Mouse (Mus musculus) heart, embryonic 13.5 days (tissue): ENCODE data around the gene Asic3. TPM values are rescaled to one million over a fixed set of nuclear protein-coding genes. Genes with fewer than 3 reads are reported as not detected.

ENCODE experiments used
- ATAC-seq: fragments of 200-750 bp; cut with Nextera tagmentation; 2 replicates; pipeline ENCODE4 v1.8.0; 2017; ENCODE audit warnings: moderate TSS enrichment; ENCODE audit not compliant: insufficient number of reproducible peaks, low FRiP score, low TSS enrichment; ENCODE audit errors: extremely low read depth
- H3K27ac ChIP-seq: fragments of 300-500 bp; sonication (generic); replicated peaks from 2 replicates; pipeline ENCODE4 v1.5.1; 2015; ENCODE audit warnings: moderate library complexity, mild to moderate bottlenecking, inconsistent platforms
- H3K27me3 ChIP-seq: fragments of 300-500 bp; sonication (generic); replicated peaks from 2 replicates; pipeline ENCODE4 v1.6.1; 2015; ENCODE audit warnings: mild to moderate bottlenecking, inconsistent platforms
- H3K36me3 ChIP-seq: fragments of 300-500 bp; sonication (generic); 2 replicates; pipeline ENCODE4 v1.6.1; 2015; ENCODE audit warnings: mild to moderate bottlenecking, inconsistent platforms
- H3K4me1 ChIP-seq: fragments of 300-500 bp; sonication (generic); 2 replicates; pipeline ENCODE4 v1.6.1; 2015; ENCODE audit warnings: inconsistent platforms
- H3K4me2 ChIP-seq: fragments of 300-500 bp; sonication (generic); 2 replicates; pipeline ENCODE4 v1.6.1; 2015; ENCODE audit warnings: inconsistent platforms, mild to moderate bottlenecking, moderate library complexity
- H3K4me3 ChIP-seq: fragments of 300-500 bp; sonication (generic); 2 replicates; pipeline ENCODE4 v1.5.1; 2015; ENCODE audit warnings: moderate library complexity, mild to moderate bottlenecking, inconsistent platforms
- H3K9ac ChIP-seq: fragments of 300-500 bp; sonication (generic); 2 replicates; pipeline ENCODE4 v1.6.1; 2015; ENCODE audit warnings: inconsistent platforms, mild to moderate bottlenecking, moderate library complexity
- H3K9me3 ChIP-seq: fragments of 300-500 bp; sonication (generic); 2 replicates; pipeline ENCODE4 v1.6.1; 2016; ENCODE audit warnings: inconsistent platforms
- WGBS: fragments of 180-500 bp; shearing (Covaris S2); methylation state at CpG from one replicate; pipeline ENCODE4 v1.1.7; 2015; ENCODE audit warnings: mixed read lengths; 5-methylcytosine and 5-hydroxymethylcytosine counted together
- polyA plus RNA-seq: library from polyadenylated mRNA; unstranded; fragments of >200 nt; fragmentation: Nextera tagmentation; extraction: Ambion mirVana; gene quantifications from 2 replicates; pipeline ENCODE4 v1.2.1, GENCODE M21; 2015

The Asic3 gene
- polyA plus RNA-seq, 1 experiment from 2014 or later, result 0.25 TPM

GRCm38 (mm10) chr5:24452691-24453233 lies 39.6 kb downstream of the Asic3 start:
- peaks cover 5% of the 10 kb centered on the region; the same call in 1 of the 2 replicates for H3K27me3 ChIP-seq
- ATAC-seq, result no peak
- peaks cover 5% of the 10 kb centered on the region for H3K36me3 ChIP-seq
- H3K9me3 ChIP-seq, result no peaks in the 10 kb centered on the region
- H3K27ac ChIP-seq, result peak overlapping the region; percentile 91
- H3K4me3 ChIP-seq, result peak overlapping the region; percentile 90
- H3K4me2 ChIP-seq, result peak overlapping the region; percentile 98
- peak overlapping the region; percentile 99 for H3K9ac ChIP-seq
- H3K4me1 ChIP-seq, result peaks cover 51% of the 10 kb centered on the region
- under 1% methylated on average over 29 of the region's 29 CpGs for WGBS

GRCm38 (mm10) chr5:24453283-24453984 lies 40.2 kb downstream of the Asic3 start:
- WGBS, result 25% methylated on average over 5 of the region's 5 CpGs
- no peaks in the 10 kb centered on the region for H3K9me3 ChIP-seq
- H3K4me1 ChIP-seq, result peaks cover 46% of the 10 kb centered on the region
- peak overlapping the region; percentile 90 for H3K4me3 ChIP-seq
- H3K27me3 ChIP-seq, result peaks cover 5% of the 10 kb centered on the region; the same call in 1 of the 2 replicates
- peak overlapping the region; percentile 98 for H3K4me2 ChIP-seq
- peak overlapping the region; percentile 91 for H3K27ac ChIP-seq
- ATAC-seq, result no peak
- H3K9ac ChIP-seq, result peak overlapping the region; percentile 99
- peaks cover 11% of the 10 kb centered on the region for H3K36me3 ChIP-seq

DNA sequence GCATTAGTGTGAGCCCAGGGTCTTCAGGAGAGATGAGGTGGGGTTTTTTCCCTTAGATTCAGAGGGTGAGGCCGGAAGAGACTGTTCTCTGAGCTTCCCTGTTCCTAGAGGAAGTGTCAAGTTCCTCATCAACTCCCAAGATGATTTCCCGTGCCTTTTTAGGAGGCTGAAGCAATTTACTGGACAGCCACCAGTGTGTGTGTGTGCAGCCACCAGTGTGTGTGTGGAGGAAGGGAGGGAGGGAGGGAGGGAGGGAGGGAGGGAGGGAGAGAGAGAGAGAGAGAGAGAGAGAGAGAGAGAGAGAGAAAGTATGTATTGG lies 40.8 kb downstream of the Asic3 start:
- H3K9me3 ChIP-seq, result no peaks in the 10 kb centered on the region
- peaks cover 17% of the 10 kb centered on the region for H3K36me3 ChIP-seq

DNA sequence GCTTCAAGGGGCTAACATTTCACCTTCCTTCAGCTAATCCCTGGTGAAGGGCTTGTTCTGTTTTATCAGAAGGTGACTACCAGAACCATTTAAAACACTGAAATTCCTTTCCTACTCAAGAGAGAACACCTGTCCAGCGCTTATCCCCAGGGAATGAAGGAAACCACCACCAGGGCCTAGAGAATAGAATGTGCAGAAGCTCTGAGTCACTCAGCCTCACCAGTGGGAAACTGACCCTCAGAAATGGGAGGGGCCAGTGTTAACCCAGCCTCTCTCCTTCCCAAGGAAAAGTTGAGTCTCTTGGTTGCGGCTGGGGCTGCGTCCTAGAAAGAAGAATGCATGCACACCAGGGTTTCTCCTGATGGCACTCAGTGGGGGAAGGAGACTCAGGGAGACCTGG lies 41.9 kb downstream of the Asic3 start:
- Histone ChIP-seq H3K4me3 (0 out of 2 replicates have a peak overlapping the region, but pooled peaks have one; percentile 8), H3K4me2 (peak overlapping the region; percentile 98), H3K9me3 (no peaks in the 10 kb centered on the region), H3K27me3 (no peaks in the 10 kb centered on the region; the same call in 1 of the 2 replicates), H3K36me3 (peaks cover 21% of the 10 kb centered on the region), H3K9ac (peak overlapping the region; percentile 34), H3K27ac (peak overlapping the region; percentile 71), H3K4me1 (peaks cover 46% of the 10 kb centered on the region)
- ATAC-seq, result no peak
- 61% methylated on average over 3 of the region's 3 CpGs for WGBS

More for the DNA sequence above, 40.8 kb downstream of the Asic3 start:
- H3K4me1 ChIP-seq, result peaks cover 46% of the 10 kb centered on the region
- peak overlapping the region; percentile 99 for H3K9ac ChIP-seq
- H3K27ac ChIP-seq, result no peak overlapping the region; the same call in 1 of the 2 replicates
- WGBS, result 46% methylated on average over 2 of the region's 2 CpGs
- no peak for ATAC-seq
- H3K27me3 ChIP-seq, result peaks cover under 1% of the 10 kb centered on the region; the same call in 1 of the 2 replicates
- peak overlapping the region; percentile 90 for H3K4me3 ChIP-seq
- peak overlapping the region; percentile 98 for H3K4me2 ChIP-seq

GRCm38 (mm10) chr5:24455613-24456012 lies 42.4 kb downstream of the Asic3 start:
- peak overlapping the region; percentile 98 for H3K4me2 ChIP-seq
- no peaks in the 10 kb centered on the region for H3K9me3 ChIP-seq
- peak overlapping the region; percentile 60; the same call in 1 of the 2 replicates for H3K9ac ChIP-seq
- ATAC-seq, result no peak
- no peaks in the 10 kb centered on the region for H3K27me3 ChIP-seq
- peaks cover 25% of the 10 kb centered on the region for H3K36me3 ChIP-seq
- H3K4me3 ChIP-seq, result 0 out of 2 replicates have a peak overlapping the region, but pooled peaks have one; percentile 8
- H3K27ac ChIP-seq, result peak overlapping the region; percentile 71
- 63% methylated on average over 7 of the region's 7 CpGs for WGBS
- peaks cover 46% of the 10 kb centered on the region for H3K4me1 ChIP-seq

GRCm38 (mm10) chr5:24466762-24467161 lies 53.6 kb downstream of the Asic3 start:
- Histone ChIP-seq H3K27me3 (no peaks in the 10 kb centered on the region; the same call in 1 of the 2 replicates), H3K9ac (0 out of 2 replicates have a peak overlapping the region, but pooled peaks have one; percentile 26), H3K4me3 (no peak overlapping the region), H3K4me2 (no peak overlapping the region), H3K27ac (no peak overlapping the region), H3K9me3 (no peaks in the 10 kb centered on the region), H3K36me3 (peaks cover under 1% of the 10 kb centered on the region), H3K4me1 (peaks cover 27% of the 10 kb centered on the region)
- WGBS, result 56% methylated on average over 12 of the region's 12 CpGs
- no peak for ATAC-seq

Other genes starting within 250 kb of the Asic3 start
- 11.7 and 12.7 TPM in 2 replicates for gene Nupl2, start 248.4 kb upstream of the Asic3 start, polyA plus RNA-seq
- 24.4 and 26.2 TPM in 2 replicates for gene Kcnh2, start 61.8 kb upstream of the Asic3 start, polyA plus RNA-seq
- 34.0 and 35.0 TPM in 2 replicates for gene Nos3, start 48.6 kb upstream of the Asic3 start, polyA plus RNA-seq
- gene Atg9b, start 21.2 kb upstream of the Asic3 start, polyA plus RNA-seq, result 0.87 and 1.4 TPM in 2 replicates
- gene Abcb8, start 19.7 kb upstream of the Asic3 start, polyA plus RNA-seq, result 62.0 and 63.4 TPM in 2 replicates
- 25.8 and 28.7 TPM in 2 replicates for gene Cdk5, start 10.1 kb downstream of the Asic3 start, polyA plus RNA-seq
- 26.9 and 29.3 TPM in 2 replicates for gene Slc4a2, start 10.4 kb downstream of the Asic3 start, polyA plus RNA-seq
- 163 and 164 TPM in 2 replicates for gene Fastk, start 31.9 kb downstream of the Asic3 start, polyA plus RNA-seq
- 16.2 and 19.9 TPM in 2 replicates for gene Tmub1, start 34.5 kb downstream of the Asic3 start, polyA plus RNA-seq
- 14.4 and 16.5 TPM in 2 replicates for gene Agap3, start 38.8 kb downstream of the Asic3 start, polyA plus RNA-seq
- gene Gbx1, start 113.8 kb downstream of the Asic3 start, polyA plus RNA-seq, result 0.05 TPM in 1 of 2 replicates, not detected in the other
- gene Asb10, start 127.6 kb downstream of the Asic3 start, polyA plus RNA-seq, result 4.1 TPM in 2 replicates
- 0.08 and 0.11 TPM in 2 replicates for gene 4931409K22Rik, start 143.4 kb downstream of the Asic3 start, polyA plus RNA-seq
- gene Abcf2, start 164.1 kb downstream of the Asic3 start, polyA plus RNA-seq, result 66.7 and 70.7 TPM in 2 replicates
- 16.1 and 16.6 TPM in 2 replicates for gene Chpf2, start 173.3 kb downstream of the Asic3 start, polyA plus RNA-seq
- 54.5 and 58.5 TPM in 2 replicates for gene Smarcd3, start 211.0 kb downstream of the Asic3 start, polyA plus RNA-seq